Mouse (Mus musculus) gastrocnemius, postnatal 4 days (tissue): Measurements from ENCODE around the gene Tdg. TPM values are rescaled to one million over a fixed set of nuclear protein-coding genes. Genes with fewer than 3 reads are reported as not detected.

ENCODE experiments used
- DNase-seq, 2 experiments: peaks; one replicate each; pipeline ENCODE4 v3.0.0; 2021 to 2022; ENCODE audit warnings: low spot score in 2 of 2, mixed read lengths in 2 of 2
- total RNA-seq, 2 experiments: library from RNA; stranded (reverse); gene quantifications; 2 replicates each; pipeline ENCODE4 v1.2.3; 2021

The Tdg gene
- total RNA-seq, 2 experiments from 2014 or later = 24.1 to 33.7 TPM

DNA sequence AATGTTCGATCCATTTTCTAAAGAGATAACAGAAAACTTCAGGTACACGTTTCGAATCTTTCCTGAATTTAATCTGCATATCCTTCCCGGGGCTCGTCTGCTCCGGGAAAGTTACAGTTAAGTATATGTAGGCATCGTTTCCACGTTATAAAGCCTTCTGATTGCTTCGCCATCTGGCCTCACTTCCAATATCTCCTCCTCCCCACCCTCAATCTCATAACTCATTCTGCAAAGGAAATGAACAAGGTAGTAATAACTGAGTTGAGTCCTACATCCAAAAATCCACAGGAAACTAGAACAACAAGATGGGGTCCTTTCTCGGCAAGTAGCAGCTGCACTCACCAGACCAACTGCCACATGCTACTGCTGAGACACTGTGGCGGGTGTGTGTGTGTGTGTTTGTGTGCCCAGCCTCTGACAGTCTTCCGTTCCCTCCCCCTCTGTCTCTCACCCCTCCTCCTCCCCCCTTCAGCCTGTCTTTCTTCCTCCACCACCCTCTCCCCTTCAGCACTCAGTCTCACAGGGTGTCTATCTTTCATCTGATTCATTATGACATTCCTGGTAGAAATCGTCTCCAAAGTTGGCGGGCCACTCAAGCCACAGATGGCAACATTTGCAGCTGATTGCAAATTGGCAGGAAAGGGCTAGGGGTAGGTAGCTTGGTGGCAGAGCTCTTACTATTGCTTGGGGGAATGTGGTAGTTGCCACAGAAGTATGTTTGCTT lies 32.8 kb downstream of the Tdg start:
- no peak for DNase-seq

DNA sequence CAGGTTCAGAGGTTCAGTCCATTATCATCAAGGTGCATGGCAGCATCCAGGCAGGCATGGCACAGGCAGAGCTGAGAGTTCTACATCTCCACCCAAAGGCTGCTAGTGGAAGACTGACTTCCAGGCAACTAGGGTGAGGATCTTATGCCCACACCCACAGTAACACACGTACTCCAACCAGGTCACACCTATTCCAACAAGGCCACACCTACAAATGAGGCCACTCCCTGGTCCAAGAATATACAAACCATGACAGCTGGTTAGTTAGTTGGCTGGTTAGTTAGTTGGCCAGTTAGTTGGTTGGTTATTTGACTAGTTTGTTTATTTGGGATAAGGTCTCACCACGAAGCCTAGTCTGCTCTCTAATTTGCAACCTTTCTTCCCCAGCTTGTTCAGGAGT lies 33.7 kb downstream of the Tdg start:
- DNase-seq = no peak

DNA sequence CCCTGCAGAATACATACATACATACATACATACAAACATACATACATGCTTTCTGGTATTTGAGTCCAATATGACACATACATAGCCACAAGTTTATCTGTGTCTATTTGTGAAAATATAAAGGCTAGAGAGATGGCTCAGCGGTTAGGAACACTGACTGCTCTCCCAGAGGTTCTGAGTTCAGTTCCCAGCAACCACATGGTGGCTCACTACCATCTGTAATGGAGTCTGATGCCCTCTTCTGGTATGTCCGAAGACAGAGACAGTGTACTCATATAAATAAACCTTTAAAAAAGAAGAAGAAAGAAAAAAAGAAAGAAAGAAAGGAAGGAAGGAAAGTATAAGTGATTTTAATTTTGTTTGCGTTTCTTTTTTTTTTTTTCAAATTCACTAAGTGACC lies 36.3 kb downstream of the Tdg start:
- no peak for DNase-seq

DNA sequence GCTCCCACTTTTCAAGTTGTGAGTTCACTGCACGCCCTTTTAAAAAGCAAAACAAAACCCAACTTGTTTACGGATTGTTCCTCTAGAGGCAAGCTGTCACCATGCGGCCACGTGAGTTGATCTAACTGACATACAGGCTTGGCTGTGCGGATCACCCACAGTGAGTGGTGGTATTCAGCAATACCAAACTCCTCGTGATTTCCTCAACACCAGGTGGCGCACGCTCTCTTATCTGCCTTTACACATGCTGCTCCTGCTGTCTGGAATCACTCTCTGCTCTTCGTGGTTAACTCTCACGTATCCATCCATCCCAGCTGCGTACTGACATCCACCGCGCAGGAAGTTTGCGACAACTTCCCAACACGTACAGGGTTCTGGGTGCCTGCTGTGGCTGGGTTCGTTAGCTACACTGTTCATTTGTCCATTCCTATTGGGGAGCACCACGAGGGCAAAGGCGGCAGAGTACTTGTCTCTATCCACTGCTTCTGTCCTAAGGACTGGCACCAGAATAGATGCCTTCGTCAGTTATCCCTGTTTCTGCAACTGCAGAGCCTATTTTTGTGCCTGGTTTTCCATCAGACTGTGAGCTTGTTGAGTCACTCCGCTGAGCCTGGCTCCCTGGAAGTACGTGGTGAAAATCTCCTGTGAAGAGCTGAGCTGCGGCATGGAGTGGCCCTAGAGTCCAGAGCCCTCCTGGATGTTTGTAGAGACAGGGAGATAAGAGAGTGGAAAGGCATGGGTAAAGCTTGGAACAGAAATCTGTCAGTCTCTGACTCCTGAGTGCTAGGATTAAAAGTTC lies 37.0 kb downstream of the Tdg start:
- DNase-seq = peak; percentile 67 to 86

DNA sequence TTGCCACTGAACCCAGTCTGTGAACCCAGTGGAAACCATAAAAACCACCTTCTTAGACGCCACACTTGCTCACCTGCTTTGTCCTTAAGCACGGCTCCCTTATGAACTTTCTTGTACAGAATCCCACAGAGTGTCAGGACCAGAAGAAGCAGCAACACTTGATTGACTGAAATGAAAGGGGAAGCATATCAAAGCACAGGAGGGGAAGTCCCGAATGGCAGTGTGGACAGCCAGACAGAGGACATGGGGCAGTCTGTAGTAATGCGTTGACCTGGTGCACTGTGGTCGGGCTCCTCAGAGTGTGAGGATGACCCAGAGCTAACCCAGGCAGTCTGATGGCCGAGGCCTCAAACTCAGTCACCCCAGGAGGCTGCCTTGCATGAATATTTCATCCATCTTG lies 40.6 kb downstream of the Tdg start:
- no peak for DNase-seq

DNA sequence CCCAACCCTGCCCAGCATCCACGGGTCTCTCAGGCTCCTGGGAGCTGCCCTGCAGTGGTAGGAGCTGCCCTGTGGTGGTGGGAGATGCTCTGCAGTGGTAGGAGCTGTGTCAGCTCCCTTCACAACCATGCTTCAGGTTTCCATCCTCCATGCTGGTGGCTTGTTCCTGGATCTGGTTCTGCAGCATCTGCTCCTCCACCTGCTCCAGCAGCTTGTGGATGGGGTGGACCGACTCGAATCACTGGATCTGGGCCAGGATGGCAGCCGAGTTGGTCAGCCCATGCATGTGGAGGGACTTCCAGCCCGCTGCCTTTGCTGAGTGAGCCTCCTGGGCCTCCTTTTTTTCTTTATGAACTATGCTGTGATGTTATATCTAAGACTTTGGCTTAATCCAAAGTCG lies 47.3 kb downstream of the Tdg start:
- peak in 1 of 2 experiments; percentile 37 for DNase-seq

DNA sequence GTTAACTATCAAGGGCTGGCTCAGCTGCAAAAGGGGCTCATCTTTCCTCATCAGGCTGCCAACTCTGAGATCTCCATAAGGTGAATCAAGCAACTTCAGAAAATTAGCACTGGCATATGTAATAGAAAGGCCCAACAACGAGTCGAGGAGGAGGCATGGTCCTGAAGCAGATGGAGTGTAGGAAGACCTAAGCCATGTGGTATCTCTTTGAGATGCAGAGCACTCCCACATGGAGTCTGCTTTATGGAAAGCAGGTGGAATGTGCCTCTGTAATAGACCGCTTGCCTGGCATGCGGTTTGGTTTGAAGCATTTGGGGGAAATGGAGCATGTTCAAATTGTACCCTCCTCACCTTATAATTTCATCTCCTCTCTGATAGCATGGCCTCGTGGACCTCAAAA lies 51.1 kb downstream of the Tdg start:
- DNase-seq = no peak

DNA sequence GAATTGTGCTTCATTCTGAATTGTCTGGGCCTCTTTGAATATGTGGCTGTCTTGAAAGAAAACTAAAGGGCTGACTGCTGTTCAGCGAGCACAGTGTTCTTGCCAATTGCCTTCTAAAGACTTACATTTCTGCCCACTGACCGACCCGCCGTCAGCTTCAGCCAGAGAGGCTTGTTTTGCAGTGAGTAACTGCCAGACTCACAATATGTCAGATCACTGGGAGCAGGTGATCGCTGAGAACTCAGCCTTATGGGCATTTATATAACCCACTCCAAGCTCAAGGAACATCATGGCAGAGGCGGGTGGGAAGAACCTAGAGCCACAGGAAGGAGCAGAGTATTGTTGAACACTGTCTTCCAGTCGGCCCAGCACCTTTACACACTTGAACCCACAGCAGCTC lies 52.0 kb downstream of the Tdg start:
- DNase-seq = no peak

DNA sequence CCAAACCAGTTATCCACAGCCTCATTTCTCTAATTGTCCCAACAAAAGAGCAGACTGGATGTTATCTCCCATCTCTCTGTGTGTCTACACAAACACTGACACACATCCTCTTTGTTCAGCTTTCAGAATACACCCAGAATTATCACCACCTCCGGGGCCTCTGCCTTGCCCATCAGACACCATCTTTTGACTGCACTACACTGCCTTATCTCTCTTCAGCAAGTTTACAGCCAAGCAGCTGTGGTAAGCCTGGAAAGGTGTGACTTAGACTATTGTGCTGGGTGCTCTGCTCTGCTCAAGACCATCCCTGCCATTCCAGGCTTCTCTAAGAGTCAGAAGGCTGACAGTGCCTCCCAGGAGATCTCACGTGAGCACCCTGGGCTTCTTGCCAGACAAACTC lies 55.8 kb downstream of the Tdg start:
- DNase-seq = no peak

DNA sequence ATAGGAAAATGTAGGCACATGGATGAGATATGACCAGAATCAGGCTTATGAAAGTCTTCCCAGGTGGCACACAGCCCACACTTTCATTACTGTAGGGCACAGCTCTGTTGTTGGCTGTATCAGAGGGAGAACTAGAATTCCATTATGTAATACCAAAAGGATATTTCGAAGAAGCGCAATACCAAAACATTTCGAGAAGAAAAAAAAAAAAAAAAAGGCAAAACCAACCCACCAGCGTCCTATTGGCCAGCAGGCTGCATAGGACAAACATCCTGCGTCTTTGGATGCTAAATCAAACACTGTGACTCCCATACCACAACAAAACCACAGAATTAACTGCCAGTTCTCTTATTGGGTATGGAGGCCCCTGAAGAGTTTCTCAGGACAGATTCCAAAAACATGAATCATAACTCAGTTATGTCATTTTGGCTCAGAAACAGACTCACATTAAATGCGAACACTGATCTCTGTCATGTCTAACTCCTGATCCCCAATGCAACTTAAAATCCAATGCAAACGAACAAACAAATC lies 60.1 kb downstream of the Tdg start:
- DNase-seq = no peak

DNA sequence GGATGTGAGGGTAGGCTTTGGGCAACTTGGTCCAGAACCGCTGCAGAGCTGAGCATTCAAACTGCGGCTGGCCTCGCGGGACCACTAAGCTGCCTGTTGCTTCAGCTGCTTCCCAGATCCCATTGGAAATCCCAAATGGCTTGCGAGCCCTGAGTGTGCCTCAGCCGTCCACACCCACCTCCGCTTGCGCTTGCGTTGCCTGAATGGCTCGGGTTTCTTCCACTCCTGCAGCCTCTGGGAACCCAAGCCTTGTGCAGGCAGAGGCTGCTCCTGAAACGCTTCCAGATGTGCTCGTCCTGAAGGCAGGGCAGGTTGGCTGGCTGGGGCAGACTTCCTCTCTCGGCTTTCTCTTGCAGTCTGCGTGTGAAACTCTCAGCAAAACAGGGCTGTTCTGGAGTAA lies 60.9 kb downstream of the Tdg start, which contains the start of gene Glt8d2:
Gene Glt8d2, minus strand, starts transcription at position 157 of the 400 bp plus-strand sequence.
- DNase-seq = peak; percentile 57 to 81

DNA sequence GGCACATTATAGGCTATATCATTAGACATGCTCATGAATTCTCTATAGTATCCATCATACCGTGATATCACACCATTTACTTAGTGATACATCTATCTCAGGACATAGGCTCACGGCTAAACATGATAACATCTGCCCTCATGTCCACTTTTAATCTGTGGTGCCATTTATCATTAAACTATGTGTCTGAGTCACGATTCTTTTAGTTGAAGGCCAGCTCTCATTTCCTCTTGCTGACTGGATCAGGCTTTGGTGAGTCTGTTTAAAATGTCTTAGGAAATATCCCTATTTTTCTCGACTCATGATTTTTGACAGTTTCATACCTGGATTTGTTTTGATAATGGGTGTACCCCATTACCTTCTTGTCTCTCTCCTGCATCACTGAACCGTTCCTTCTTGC lies 66.3 kb downstream of the Tdg start, which contains the start of gene Hcfc2:
Gene Hcfc2, plus strand, starts transcription at position 205 of the 400 bp plus-strand sequence.
- DNase-seq = no peak

DNA sequence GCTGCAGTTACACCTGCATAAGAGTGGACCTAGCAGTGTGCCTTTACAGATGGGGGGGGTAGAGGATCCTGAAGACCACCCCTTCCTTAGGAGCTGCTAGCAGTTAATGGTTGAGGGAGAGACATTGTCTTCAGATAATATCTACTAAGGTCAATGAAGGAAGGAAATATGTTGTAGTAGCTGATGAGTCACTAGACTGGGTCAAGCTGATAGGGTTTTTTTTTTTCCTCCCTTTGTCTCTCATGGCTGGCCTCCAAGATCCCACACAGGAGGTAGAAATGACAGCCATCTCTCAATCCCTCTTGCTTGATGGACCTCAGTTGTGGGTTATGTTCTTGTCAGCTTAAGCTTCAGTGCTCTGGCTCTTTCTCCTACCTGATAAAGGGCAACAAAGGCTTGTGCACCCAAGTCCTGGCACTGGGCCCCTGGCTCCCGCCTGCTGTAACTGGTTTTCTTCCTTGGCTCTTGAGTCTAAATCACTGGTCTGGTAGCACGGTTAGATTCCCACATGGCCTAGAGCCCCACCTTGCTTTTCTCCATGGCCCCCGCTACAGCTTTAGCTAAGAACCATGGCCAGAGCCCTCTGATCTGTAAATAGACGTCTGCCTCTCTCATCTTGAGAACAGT lies 66.9 kb downstream of the Tdg start:
- DNase-seq = no peak

DNA sequence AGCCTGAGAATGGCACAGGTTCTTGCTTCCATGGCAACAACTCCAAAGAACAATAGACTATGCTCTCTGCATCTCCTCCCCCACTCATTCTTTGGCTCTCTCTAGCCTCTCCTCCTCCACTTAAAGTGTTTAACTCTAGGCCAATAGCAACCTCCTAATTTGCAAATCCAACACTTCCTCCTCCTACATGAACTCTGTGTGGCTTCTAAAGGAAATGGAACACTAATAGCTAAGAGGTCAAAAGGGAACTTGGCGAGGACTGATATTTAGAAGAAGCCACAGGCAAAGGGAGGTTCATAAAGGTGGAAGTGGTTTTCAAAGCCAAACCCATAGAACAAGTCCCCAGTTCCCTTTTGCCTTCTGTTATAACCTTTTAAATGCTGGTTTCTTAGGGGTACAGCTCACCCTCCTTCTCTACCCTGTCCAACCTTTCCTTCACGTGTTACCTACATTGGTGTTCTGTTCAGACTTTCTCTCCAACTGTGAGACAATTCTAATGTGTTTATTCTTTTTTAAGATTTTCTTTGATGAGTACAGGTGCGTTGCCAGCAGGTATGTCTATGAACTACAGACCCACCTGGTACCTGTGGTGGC lies 67.8 kb downstream of the Tdg start:
- no peak for DNase-seq

DNA sequence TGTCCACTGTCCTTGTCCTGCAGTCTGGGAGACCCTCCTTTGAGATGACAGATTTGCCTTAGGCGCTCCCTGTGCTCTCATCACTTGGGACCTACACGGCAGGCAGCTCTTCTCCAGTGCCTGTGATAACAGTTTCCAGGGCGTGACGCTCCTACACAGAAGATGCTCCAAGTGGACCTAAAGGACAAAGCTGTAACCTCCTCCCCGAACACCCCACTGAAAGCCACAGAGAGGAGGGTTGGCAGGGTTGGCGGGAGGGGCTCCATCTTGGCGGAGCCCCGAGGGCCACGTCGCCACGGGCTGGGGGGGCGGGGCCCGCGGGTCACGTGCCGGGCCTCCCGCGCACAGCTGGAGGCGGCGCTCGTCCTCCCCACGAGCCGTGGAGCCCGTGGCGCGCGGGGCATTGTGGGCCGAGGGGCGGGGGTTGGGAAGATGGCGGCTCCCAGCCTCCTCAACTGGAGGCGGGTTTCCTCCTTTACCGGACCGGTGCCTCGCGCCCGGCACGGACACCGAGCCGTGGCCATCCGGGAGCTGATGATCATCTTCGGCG lies 69.2 kb downstream of the Tdg start:
- peak; percentile 86 to 92 for DNase-seq

DNA sequence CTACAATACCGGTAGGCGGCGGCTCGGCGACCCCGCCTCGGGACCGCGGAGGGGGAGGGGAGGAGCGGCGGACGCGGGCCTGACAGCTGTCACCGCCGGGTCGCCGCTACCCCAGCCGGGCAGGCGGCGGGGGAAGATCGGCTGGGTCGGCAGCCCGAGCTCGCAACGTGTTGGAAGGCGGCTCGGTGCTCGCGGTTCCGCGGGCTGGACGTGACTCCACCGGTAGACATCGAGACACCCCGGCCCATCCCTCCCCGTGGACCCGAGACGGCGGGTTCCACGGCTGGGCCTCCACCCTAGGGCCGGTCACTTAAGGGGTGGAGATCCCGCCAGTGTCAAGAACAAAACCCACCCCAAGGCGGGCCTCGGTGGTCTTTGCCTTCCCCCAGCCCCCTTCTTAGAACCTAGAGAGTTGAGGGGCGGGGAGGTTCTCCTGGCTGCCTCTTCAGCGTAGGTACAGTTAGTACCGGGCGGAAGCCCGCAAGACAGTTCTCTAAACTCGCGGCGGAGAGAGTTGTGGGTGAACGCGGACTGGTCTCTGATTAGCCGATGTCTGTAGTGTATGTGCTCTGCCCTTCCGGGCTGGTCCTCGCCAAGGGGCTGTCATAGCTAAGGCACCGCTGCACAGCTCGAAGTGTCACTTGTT lies 69.8 kb downstream of the Tdg start:
- DNase-seq = no peak
